Mouse (Mus musculus): Measurements from ENCODE around the gene Sae1. TPM values are rescaled to one million over a fixed set of nuclear protein-coding genes. Genes with fewer than 3 reads are reported as not detected.
"Not testable (repeated sequence)": the region's sequence is repeated elsewhere in the genome, so short reads cannot be mapped to it uniquely, and the experiment has no call there.

The Sae1 gene
- polyA plus RNA-seq, 1 experiment, result 29.2 TPM

DNA sequence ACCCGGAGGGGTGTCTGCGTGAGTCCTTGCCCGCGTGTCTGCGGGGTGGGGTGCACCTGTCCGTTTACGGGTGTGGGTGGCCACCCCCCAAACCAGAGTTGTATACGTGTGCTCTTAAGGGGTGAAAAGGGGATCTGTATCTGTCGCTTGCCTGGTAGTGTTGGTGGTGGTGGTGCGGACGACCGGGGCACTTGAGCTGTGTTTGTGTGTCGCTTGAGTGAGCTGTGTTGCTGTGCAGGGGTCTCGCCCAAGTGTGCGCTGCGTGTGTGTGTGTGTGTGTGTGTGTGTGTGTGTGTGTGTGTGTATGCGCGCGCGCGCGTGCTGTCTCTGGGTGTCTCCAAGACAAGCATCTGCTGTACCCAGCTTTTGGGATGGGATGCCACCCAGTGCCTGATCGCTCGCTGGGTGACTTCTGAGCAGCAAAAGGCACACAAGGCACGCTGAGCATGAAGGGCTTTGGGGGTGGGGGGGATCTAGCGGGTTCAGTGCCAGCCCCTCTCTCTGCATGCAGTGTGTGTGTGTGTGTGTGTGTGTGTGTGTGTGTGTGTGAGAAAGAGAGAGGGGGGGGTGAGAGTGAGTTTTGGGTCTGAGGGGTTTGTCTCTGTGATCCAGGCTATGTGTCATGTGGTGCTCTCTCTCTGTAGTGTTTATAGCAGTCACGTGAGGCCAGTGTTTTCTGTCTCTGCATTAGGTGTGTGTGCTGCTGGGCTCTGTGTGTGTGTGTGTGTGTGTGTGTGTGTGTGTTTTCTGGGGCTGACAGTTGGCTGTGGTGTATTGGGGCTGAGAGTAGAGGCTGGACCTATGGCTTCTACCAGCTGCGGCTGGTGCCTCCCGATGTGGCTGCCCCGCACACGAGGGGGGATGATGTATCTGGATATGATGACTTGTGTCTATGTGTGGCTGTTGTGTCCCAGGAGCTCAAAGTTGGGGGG lies 76.8 kb downstream of the Sae1 start:
- TF ChIP-seq POLR2A (IDR thresholded peaks at IDR 0.05; ENCODE audit: low read depth, low read length) (no peak), CTCF (conservative IDR thresholded peaks at IDR 0.05; ENCODE audit: insufficient read depth, insufficient read length, low read depth, low read length) (no peak)
- H3K4me3 ChIP-seq (ENCODE audit: insufficient read depth, low read depth, low read length), result peak overlapping the region; percentile 83
- no peaks in the 10 kb centered on the region for H3K36me3 ChIP-seq (ENCODE audit: control insufficient read depth, insufficient read depth, low read length)
- H3K4me1 ChIP-seq (ENCODE audit: control insufficient read depth, insufficient read depth, low read length), result peaks cover 13% of the 10 kb centered on the region; the same call in 1 of the 2 replicates
- peak; percentile 28 for DNase-seq
- H3K27me3 ChIP-seq (replicated peaks; ENCODE audit: control insufficient read depth, insufficient read depth, low read length), result no peaks in the 10 kb centered on the region
- WGBS, result under 1% methylated on average over 31 of the region's 31 CpGs
- H3K27ac ChIP-seq (ENCODE audit: insufficient read depth, low read depth, low read length), result peak overlapping the region; percentile 48; the same call in 1 of the 2 replicates

DNA sequence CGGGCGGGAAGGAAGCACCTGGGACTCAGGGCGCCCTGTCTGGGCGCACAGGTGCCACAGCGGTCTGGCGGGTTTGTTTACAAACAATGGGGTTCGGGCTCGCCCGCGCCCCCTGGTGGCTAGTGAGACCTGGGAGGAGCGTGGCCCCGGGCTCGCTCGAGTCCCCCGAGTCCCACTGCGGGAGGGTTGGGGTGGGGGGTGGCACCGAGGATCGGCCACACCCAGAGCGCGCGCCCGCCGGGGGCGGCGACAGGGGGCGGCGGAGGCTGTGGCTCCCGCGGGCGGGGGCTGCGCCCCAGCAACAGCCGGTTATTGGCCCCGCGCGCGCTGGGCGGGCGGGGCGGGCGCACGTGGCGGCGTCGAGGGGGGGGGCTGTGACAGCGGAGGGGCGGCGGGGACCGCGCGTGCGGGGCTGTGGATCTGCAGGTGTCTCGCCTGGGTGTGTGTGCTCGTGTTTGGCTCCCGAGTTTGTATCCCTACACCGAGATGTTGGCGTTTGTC lies 77.5 kb downstream of the Sae1 start:
- under 1% methylated on average over 54 of the region's 56 CpGs for WGBS
- H3K27me3 ChIP-seq (replicated peaks; ENCODE audit: control insufficient read depth, insufficient read depth, low read length), result no peaks in the 10 kb centered on the region
- H3K4me1 ChIP-seq (ENCODE audit: control insufficient read depth, insufficient read depth, low read length), result peaks cover 13% of the 10 kb centered on the region; the same call in 1 of the 2 replicates
- peak overlapping the region; percentile 48; the same call in 1 of the 2 replicates for H3K27ac ChIP-seq (ENCODE audit: insufficient read depth, low read depth, low read length)
- peak overlapping the region; percentile 83 for H3K4me3 ChIP-seq (ENCODE audit: insufficient read depth, low read depth, low read length)
- TF ChIP-seq POLR2A (IDR thresholded peaks at IDR 0.05; ENCODE audit: low read depth, low read length) (no peak), CTCF (conservative IDR thresholded peaks at IDR 0.05; ENCODE audit: insufficient read depth, insufficient read length, low read depth, low read length) (peak; percentile 59)
- H3K36me3 ChIP-seq (ENCODE audit: control insufficient read depth, insufficient read depth, low read length), result no peaks in the 10 kb centered on the region
- peak; percentile 88 for DNase-seq

DNA sequence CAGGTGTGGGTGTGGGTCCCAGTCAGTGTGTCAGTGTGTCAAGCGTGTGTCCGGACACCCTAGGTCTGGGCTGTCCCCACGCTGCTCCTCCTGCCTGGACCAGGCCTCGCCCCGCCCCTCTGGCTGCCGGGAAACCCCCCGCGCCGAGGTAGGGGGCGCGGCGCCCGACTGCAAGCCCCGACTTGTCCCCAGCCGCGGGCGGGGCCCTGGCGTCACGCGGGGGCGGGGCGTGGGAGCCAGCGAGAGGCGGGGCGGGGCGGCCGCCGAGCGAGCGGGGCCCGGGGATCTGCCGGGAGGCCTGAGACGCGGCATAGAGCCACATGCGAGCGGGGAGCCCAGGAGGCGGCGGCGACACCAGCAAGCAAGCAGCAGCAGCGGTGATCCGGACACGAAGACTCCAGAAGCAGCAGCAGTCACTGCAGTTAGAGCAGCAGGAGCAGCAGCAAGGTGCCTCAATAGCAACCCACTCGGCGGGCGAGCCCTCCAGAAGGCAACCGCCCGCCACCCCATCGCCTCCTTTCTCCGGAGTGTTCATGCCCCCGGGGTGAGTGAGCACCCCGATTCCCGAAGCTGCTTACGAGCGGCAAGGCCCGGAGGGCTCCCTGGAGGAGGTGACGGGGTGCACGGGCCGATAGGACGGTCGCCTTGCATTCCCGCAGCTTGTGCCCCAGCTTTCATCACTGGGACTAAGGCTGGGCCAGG lies 78.1 kb downstream of the Sae1 start:
- Histone ChIP-seq H3K27me3 (replicated peaks; ENCODE audit: control insufficient read depth, insufficient read depth, low read length) (no peaks in the 10 kb centered on the region), H3K4me3 (ENCODE audit: insufficient read depth, low read depth, low read length) (peak overlapping the region; percentile 83), H3K27ac (ENCODE audit: insufficient read depth, low read depth, low read length) (peak overlapping the region; percentile 6; the same call in 1 of the 2 replicates), H3K36me3 (ENCODE audit: control insufficient read depth, insufficient read depth, low read length) (no peaks in the 10 kb centered on the region), H3K4me1 (ENCODE audit: control insufficient read depth, insufficient read depth, low read length) (peaks cover 13% of the 10 kb centered on the region; the same call in 1 of the 2 replicates)
- WGBS, result 1% methylated on average over 61 of the region's 61 CpGs
- TF ChIP-seq CTCF (conservative IDR thresholded peaks at IDR 0.05; ENCODE audit: insufficient read depth, insufficient read length, low read depth, low read length) (no peak), POLR2A (IDR thresholded peaks at IDR 0.05; ENCODE audit: low read depth, low read length) (no peak)
- DNase-seq, result peak; percentile 93

DNA sequence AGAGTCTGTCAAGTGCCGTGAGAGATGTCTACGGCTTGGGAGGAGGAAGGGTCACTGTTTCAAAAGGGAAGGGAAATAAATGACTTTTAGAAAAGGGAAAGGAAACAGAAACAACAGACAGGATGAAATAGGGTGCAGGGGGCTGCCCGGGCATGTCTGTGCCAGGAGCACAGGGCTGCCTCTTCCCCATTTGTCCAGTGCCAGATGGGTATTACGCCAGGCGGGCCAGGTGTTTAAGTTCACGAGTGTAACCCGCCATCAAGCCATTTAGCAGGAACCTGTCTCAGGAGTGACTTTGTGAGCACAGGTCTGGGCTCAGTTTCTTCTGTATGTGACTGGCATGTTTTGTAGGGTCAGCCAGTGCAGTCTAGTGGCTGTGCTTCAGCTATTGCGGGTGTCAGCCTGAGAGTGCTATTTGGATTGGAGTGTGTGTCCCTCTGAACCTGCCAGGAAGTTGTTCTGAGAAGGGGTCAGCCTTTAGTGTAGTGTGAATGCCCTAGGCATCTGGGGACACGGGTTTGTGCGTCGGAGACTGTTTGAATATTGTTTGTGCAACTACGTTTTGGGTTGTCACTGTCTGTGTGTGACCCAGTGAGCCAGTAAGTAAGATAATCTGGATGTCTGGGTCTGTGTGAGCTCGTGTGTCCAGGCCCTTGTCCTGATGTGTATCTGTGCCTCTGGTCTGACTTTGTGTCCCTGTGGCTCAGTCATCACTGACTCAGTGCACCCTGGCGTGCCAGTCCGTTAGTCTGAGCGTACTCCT lies 78.9 kb downstream of the Sae1 start:
- DNase-seq, result peak; percentile 14
- H3K4me3 ChIP-seq (ENCODE audit: insufficient read depth, low read depth, low read length), result peak overlapping the region; percentile 83; the same call in 1 of the 2 replicates
- peak overlapping the region; percentile 6; the same call in 1 of the 2 replicates for H3K27ac ChIP-seq (ENCODE audit: insufficient read depth, low read depth, low read length)
- no peaks in the 10 kb centered on the region for H3K36me3 ChIP-seq (ENCODE audit: control insufficient read depth, insufficient read depth, low read length)
- WGBS, result 34% methylated on average over 16 of the region's 16 CpGs
- no peaks in the 10 kb centered on the region for H3K27me3 ChIP-seq (replicated peaks; ENCODE audit: control insufficient read depth, insufficient read depth, low read length)
- no peak for TF ChIP-seq CTCF (conservative IDR thresholded peaks at IDR 0.05; ENCODE audit: insufficient read depth, insufficient read length, low read depth, low read length)
- no peak for TF ChIP-seq POLR2A (IDR thresholded peaks at IDR 0.05; ENCODE audit: low read depth, low read length)
- H3K4me1 ChIP-seq (ENCODE audit: control insufficient read depth, insufficient read depth, low read length), result peaks cover 13% of the 10 kb centered on the region; the same call in 1 of the 2 replicates

DNA sequence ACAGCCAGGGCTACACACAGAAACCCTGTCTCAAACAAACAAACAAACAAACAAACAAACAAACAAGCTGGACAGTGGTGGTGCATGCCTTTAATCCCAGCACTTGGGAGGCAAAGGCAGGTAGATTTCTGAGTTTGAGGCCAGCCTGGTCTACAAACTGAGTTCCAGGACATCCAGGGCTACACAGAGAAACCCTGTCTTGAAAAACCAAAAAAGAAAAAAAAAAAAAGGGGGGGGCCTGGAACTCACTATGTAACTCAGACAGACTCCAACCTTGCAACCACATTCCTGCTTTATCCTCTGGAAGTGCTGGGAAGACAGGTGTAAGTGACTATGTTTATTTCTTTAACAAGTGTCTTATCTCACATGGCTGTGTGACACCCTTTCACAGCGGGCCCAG lies 79.5 kb downstream of the Sae1 start, which contains the start of gene Bbc3:
TSS of gene Bbc3 (plus strand) at position 301 of the 400 bp plus-strand sequence.
- H3K27ac ChIP-seq (ENCODE audit: insufficient read depth, low read depth, low read length), result peak within 1 kb of the TSS; percentile 6; the same call in 1 of the 2 replicates
- H3K4me3 ChIP-seq (ENCODE audit: insufficient read depth, low read depth, low read length), result peak within 1 kb of the TSS; percentile 83; the same call in 1 of the 2 replicates
- H3K27me3 ChIP-seq (replicated peaks; ENCODE audit: control insufficient read depth, insufficient read depth, low read length); DNase-seq; H3K36me3 ChIP-seq (ENCODE audit: control insufficient read depth, insufficient read depth, low read length): not testable (repeated sequence)
- H3K4me1 ChIP-seq (ENCODE audit: control insufficient read depth, insufficient read depth, low read length), result peaks cover 13% of the 10 kb centered on the region; the same call in 1 of the 2 replicates
- WGBS, result 67% methylated on average over 1 of the region's 1 CpGs

DNA sequence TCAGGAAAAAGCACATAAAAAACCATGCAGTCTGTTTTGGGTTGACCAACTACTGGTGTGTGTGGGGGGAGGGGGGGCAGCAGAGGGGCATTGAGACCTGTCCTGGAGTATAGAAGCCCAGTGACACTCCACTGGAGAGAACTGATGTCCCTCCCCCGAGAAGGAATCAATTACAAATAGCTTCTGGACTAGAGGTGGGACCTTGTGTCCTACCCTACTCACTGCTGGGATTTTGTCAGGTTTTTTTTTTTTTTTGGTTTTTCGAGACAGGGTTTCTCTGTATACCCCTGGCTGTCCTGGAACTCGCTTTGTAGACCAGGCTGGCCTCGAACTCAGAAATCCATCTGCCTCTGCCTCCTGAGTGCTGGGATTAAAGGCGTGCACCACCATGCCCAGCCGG lies 80.5 kb downstream of the Sae1 start:
- H3K4me3 ChIP-seq (ENCODE audit: insufficient read depth, low read depth, low read length); H3K36me3 ChIP-seq (ENCODE audit: control insufficient read depth, insufficient read depth, low read length); DNase-seq; H3K27ac ChIP-seq (ENCODE audit: insufficient read depth, low read depth, low read length); H3K27me3 ChIP-seq (replicated peaks; ENCODE audit: control insufficient read depth, insufficient read depth, low read length): not testable (repeated sequence)
- H3K4me1 ChIP-seq (ENCODE audit: control insufficient read depth, insufficient read depth, low read length), result peaks cover 13% of the 10 kb centered on the region; the same call in 1 of the 2 replicates
- WGBS, result 72% methylated on average over 6 of the region's 6 CpGs
